Mouse (Mus musculus): ENCODE results near the gene Lonp1. TPM values are rescaled to one million over a fixed set of nuclear protein-coding genes. Genes with fewer than 3 reads are reported as not detected.
A peak's percentile ranks its signal among the peaks of the same experiment; 100 is the strongest.
"Not testable (repeated sequence)": the region's sequence is repeated elsewhere in the genome, so short reads cannot be mapped to it uniquely, and the experiment has no call there.

Gene Lonp1
- polyA plus RNA-seq, 1 experiment from 2014 or later = 49.3 TPM

- Histone ChIP-seq H3K4me2 (replicated peaks; ENCODE audit: low read depth, low read length) (peak overlapping the region; percentile 89), H3K27ac (ENCODE audit: low read length) (no peak overlapping the region), H3K9me3 (ENCODE audit: control insufficient read depth, low read depth, low read length) (no peaks in the 10 kb centered on the region), H3K4me1 (ENCODE audit: control insufficient read depth, insufficient read depth, low read length) (peaks cover 15% of the 10 kb centered on the region; the same call in 1 of the 2 replicates), H3K36me3 (ENCODE audit: control insufficient read depth, insufficient read depth, low read length) (peaks cover 49% of the 10 kb centered on the region), H3K4me3 (ENCODE audit: low read depth, low read length) (peak overlapping the region; percentile 70; the same call in 1 of the 2 replicates), H3K27me3 (ENCODE audit: control insufficient read depth, insufficient read depth, low read length) (no peaks in the 10 kb centered on the region), H3K9ac (replicated peaks; ENCODE audit: low read depth, low read length) (peak overlapping the region; percentile 83; the same call in 1 of the 2 replicates)
- no peak for ATAC-seq (ENCODE audit: insufficient number of reproducible peaks, insufficient read depth, low FRiP score, low read depth)
- 77% methylated on average over 11 of the region's 11 CpGs for WGBS
Observed at GRCm38 (mm10) chr17:56615136-56615784, 11.4 kb downstream of the Lonp1 start.

- 27% methylated on average over 14 of the region's 14 CpGs for WGBS
- Histone ChIP-seq H3K27ac (ENCODE audit: low read length) (no peak overlapping the region; the same call in 1 of the 2 replicates), H3K4me3 (ENCODE audit: low read depth, low read length) (peak overlapping the region; percentile 70), H3K9me3 (ENCODE audit: control insufficient read depth, low read depth, low read length) (no peaks in the 10 kb centered on the region), H3K27me3 (ENCODE audit: control insufficient read depth, insufficient read depth, low read length) (no peaks in the 10 kb centered on the region), H3K36me3 (ENCODE audit: control insufficient read depth, insufficient read depth, low read length) (peaks cover 42% of the 10 kb centered on the region), H3K9ac (replicated peaks; ENCODE audit: low read depth, low read length) (peak overlapping the region; percentile 83), H3K4me1 (ENCODE audit: control insufficient read depth, insufficient read depth, low read length) (peaks cover 15% of the 10 kb centered on the region; the same call in 1 of the 2 replicates), H3K4me2 (replicated peaks; ENCODE audit: low read depth, low read length) (peak overlapping the region; percentile 89)
- ATAC-seq (ENCODE audit: insufficient number of reproducible peaks, insufficient read depth, low FRiP score, low read depth) = no peak
Observed at GRCm38 (mm10) chr17:56614391-56615135, 12.1 kb downstream of the Lonp1 start.

- Histone ChIP-seq H3K4me1 (ENCODE audit: control insufficient read depth, insufficient read depth, low read length) (peaks cover 15% of the 10 kb centered on the region; the same call in 1 of the 2 replicates), H3K4me2 (replicated peaks; ENCODE audit: low read depth, low read length) (peak overlapping the region; percentile 89), H3K4me3 (ENCODE audit: low read depth, low read length) (peak overlapping the region; percentile 70), H3K9ac (replicated peaks; ENCODE audit: low read depth, low read length) (peak overlapping the region; percentile 83), H3K36me3 (ENCODE audit: control insufficient read depth, insufficient read depth, low read length) (peaks cover 38% of the 10 kb centered on the region), H3K27ac (ENCODE audit: low read length) (peak overlapping the region; percentile 80)
- not testable (repeated sequence) for H3K27me3 ChIP-seq (ENCODE audit: control insufficient read depth, insufficient read depth, low read length); ATAC-seq (ENCODE audit: insufficient number of reproducible peaks, insufficient read depth, low FRiP score, low read depth); H3K9me3 ChIP-seq (ENCODE audit: control insufficient read depth, low read depth, low read length)
- WGBS = under 1% methylated on average over 26 of the region's 26 CpGs
Observed at GRCm38 (mm10) chr17:56613893-56614292, 12.8 kb downstream of the Lonp1 start.

GRCm38 (mm10) chr17:56613236-56613844 lies 13.3 kb downstream of the Lonp1 start, which contains the start of gene Rpl36:
Gene Rpl36 (plus strand): TSS chr17:56613416.
- Histone ChIP-seq H3K4me1 (ENCODE audit: control insufficient read depth, insufficient read depth, low read length) (peaks cover 20% of the 10 kb centered on the region; the same call in 1 of the 2 replicates), H3K9ac (replicated peaks; ENCODE audit: low read depth, low read length) (peak within 1 kb of the TSS; percentile 83), H3K27me3 (ENCODE audit: control insufficient read depth, insufficient read depth, low read length) (no peaks in the 10 kb centered on the region), H3K4me3 (ENCODE audit: low read depth, low read length) (peak within 1 kb of the TSS; percentile 70), H3K4me2 (replicated peaks; ENCODE audit: low read depth, low read length) (peak within 1 kb of the TSS; percentile 89), H3K9me3 (ENCODE audit: control insufficient read depth, low read depth, low read length) (no peaks in the 10 kb centered on the region), H3K27ac (ENCODE audit: low read length) (peak within 1 kb of the TSS; percentile 80), H3K36me3 (ENCODE audit: control insufficient read depth, insufficient read depth, low read length) (peaks cover 33% of the 10 kb centered on the region)
- peak; percentile 68 for ATAC-seq (ENCODE audit: insufficient number of reproducible peaks, insufficient read depth, low FRiP score, low read depth)
- under 1% methylated on average over 52 of the region's 52 CpGs for WGBS

DNA sequence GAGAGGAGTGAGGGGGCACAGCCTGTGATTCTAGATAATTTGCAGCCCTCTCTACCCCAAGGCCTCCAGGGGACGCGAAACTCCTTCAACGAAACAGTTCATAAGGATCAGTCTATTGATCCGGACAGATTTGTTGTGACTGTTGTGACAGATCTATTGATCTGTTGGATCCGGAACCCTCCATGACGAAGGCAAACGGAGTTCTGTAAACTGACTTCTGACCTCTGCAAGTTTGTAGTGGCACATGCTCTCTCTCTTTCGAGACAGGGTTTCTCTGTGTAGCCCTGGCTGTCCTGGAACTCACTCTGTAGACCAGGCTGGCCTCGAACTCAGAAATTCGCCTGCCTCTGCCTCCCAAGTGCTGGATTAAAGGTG lies 14.1 kb downstream of the Lonp1 start:
- not testable (repeated sequence) for ATAC-seq (ENCODE audit: insufficient number of reproducible peaks, insufficient read depth, low FRiP score, low read depth); H3K27me3 ChIP-seq (ENCODE audit: control insufficient read depth, insufficient read depth, low read length); H3K4me3 ChIP-seq (ENCODE audit: low read depth, low read length); H3K9ac ChIP-seq (replicated peaks; ENCODE audit: low read depth, low read length); H3K27ac ChIP-seq (ENCODE audit: low read length); H3K4me2 ChIP-seq (replicated peaks; ENCODE audit: low read depth, low read length); H3K9me3 ChIP-seq (ENCODE audit: control insufficient read depth, low read depth, low read length)
- WGBS = 68% methylated on average over 10 of the region's 10 CpGs
- H3K36me3 ChIP-seq (ENCODE audit: control insufficient read depth, insufficient read depth, low read length) = peaks cover 32% of the 10 kb centered on the region
- H3K4me1 ChIP-seq (ENCODE audit: control insufficient read depth, insufficient read depth, low read length) = peaks cover 24% of the 10 kb centered on the region; the same call in 1 of the 2 replicates

DNA sequence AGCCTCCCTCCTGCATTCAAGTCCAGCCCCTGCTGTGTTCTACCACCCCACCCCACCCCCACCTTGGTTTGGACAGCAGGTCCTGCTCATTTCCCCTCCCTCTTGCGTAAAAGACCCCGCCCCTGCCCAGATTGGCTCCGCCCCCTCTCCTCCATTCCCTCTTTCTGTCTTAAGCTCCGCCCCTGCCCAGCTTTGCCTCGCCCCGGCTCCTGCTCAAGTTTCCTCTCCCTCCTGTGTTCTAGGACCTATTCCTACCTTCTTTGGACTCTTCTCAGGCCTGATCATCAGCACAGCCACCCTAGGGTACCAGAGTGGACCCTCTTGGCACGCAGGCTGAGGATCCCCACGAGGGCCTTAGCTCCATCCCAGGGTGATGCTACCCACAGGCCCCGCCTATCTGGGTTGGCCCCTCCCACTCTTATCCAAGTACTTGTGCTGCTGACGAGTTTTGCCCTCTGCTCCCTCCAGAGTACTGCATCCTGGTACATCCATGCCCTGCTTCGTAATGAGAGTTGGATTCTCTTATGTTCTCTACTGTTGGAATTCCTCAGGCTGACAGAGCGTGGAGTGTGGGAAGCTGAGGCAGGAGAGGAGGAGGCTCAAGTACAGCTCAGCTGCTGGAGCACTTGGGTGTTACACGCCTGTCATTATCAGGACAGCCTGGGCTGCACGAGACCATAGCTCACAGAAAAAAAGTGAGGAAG lies 14.7 kb downstream of the Lonp1 start:
- no peak overlapping the region for H3K4me2 ChIP-seq (replicated peaks; ENCODE audit: low read depth, low read length)
- H3K9ac ChIP-seq (replicated peaks; ENCODE audit: low read depth, low read length) = no peak overlapping the region
- H3K27ac ChIP-seq (ENCODE audit: low read length) = no peak overlapping the region
- H3K9me3 ChIP-seq (ENCODE audit: control insufficient read depth, low read depth, low read length) = no peaks in the 10 kb centered on the region
- no peak for ATAC-seq (ENCODE audit: insufficient number of reproducible peaks, insufficient read depth, low FRiP score, low read depth)
- H3K4me3 ChIP-seq (ENCODE audit: low read depth, low read length) = no peak overlapping the region
- 15% methylated on average over 14 of the region's 14 CpGs for WGBS
- H3K4me1 ChIP-seq (ENCODE audit: control insufficient read depth, insufficient read depth, low read length) = peaks cover 24% of the 10 kb centered on the region; the same call in 1 of the 2 replicates
- H3K27me3 ChIP-seq (ENCODE audit: control insufficient read depth, insufficient read depth, low read length) = no peaks in the 10 kb centered on the region
- peaks cover 36% of the 10 kb centered on the region for H3K36me3 ChIP-seq (ENCODE audit: control insufficient read depth, insufficient read depth, low read length)

DNA sequence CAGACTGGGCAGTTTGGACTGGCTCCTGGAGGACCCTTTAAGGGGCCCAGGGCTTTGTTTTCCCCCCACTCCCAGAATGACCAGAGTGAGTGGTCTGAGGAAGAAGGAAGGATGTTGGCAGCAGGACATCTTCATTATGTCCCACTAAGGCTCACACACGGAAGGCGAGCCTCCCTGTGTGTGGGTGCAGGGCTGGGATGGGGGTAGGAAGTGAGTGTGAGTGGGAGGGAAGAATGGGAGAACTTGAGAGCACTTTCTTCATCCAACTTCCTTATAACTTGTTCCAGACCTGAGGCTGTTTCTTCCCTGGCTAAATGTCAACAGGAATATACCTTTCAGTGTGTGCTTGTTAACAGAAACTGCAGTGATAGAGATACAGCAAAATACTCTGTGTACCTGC lies 15.4 kb downstream of the Lonp1 start:
- no peaks in the 10 kb centered on the region for H3K27me3 ChIP-seq (ENCODE audit: control insufficient read depth, insufficient read depth, low read length)
- H3K27ac ChIP-seq (ENCODE audit: low read length) = no peak overlapping the region
- H3K9ac ChIP-seq (replicated peaks; ENCODE audit: low read depth, low read length) = no peak overlapping the region
- no peak overlapping the region for H3K4me3 ChIP-seq (ENCODE audit: low read depth, low read length)
- no peak overlapping the region for H3K4me2 ChIP-seq (replicated peaks; ENCODE audit: low read depth, low read length)
- WGBS = 58% methylated on average over 2 of the region's 2 CpGs
- peaks cover 36% of the 10 kb centered on the region for H3K36me3 ChIP-seq (ENCODE audit: control insufficient read depth, insufficient read depth, low read length)
- no peaks in the 10 kb centered on the region for H3K9me3 ChIP-seq (ENCODE audit: control insufficient read depth, low read depth, low read length)
- ATAC-seq (ENCODE audit: insufficient number of reproducible peaks, insufficient read depth, low FRiP score, low read depth) = no peak
- H3K4me1 ChIP-seq (ENCODE audit: control insufficient read depth, insufficient read depth, low read length) = peaks cover 24% of the 10 kb centered on the region; the same call in 1 of the 2 replicates

Measured in stomach, embryonic 14.5 days (tissue).